Mouse (Mus musculus) CH12F3 (cell line): ENCODE data around the gene Tmem50a.

ENCODE experiments used
- in situ Hi-C: fragments of 300-500 bp; cut with MboI; formaldehyde crosslinking; loops from 2 replicates; pipeline ENCODE4 v1.14.3; 2020; ENCODE audit warnings: low sequenced_read_pairs

Tmem50a gene

GRCm38 (mm10) chr4:134879410-134879981 lies 35.3 kb downstream of the Tmem50a start:
- in situ Hi-C loops, result no loop called here

- in situ Hi-C loops, result no loop called here
Observed at GRCm38 (mm10) chr4:134876171-134876570, 38.7 kb downstream of the Tmem50a start.

GRCm38 (mm10) chr4:134871950-134872349 lies 42.9 kb downstream of the Tmem50a start:
- in situ Hi-C loops, result no loop called here

GRCm38 (mm10) chr4:134871477-134871876 lies 43.3 kb downstream of the Tmem50a start:
- in situ Hi-C loops, result no loop called here

- in situ Hi-C loops, result no loop called here
Observed at GRCm38 (mm10) chr4:134869815-134870375, 44.9 kb downstream of the Tmem50a start.

- in situ Hi-C loops, result no loop called here
Observed at GRCm38 (mm10) chr4:134869068-134869730, 45.6 kb downstream of the Tmem50a start.

DNA sequence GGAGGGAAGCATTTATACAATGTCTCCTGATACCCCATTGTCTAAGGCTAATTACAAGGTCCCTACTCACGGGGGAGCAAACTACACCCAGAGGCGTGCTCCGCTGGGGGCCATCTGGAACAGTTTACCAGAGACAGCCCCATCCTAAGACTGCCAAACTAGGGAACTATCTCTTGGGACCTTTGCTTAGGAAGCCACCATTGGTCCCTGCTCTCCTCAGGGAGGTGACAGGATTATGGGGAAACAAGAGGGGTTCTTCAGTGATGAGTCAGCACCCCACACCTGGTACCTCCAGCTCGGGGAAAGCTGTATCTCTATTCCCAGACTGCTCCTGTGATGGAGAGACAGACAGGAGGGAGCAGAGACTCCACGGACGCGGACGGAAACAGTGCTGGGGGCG lies 46.3 kb downstream of the Tmem50a start:
- in situ Hi-C loops, result no loop called here

- in situ Hi-C loops, result no loop called here
Observed at GRCm38 (mm10) chr4:134868065-134868464, 46.8 kb downstream of the Tmem50a start.

DNA sequence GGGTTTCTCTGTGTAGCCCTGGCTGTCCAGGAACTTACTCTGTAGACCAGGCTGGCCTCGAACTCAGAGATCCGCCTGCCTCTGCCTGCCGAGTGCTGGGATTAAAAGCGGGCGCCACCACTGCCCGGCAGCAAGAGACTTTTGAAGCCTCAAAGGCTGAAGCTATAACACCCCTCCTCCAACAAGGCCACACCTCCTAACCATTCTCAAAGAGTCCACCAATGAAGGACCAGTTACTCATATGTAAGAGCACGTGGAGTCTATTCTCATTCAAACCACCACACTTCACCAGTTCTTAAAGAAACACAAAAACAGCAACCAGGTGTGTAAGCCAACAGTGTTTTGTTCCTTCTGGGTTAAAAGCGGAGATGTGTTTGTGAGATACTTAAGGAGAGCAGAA lies 47.2 kb downstream of the Tmem50a start:
- in situ Hi-C loops, result no loop called here

DNA sequence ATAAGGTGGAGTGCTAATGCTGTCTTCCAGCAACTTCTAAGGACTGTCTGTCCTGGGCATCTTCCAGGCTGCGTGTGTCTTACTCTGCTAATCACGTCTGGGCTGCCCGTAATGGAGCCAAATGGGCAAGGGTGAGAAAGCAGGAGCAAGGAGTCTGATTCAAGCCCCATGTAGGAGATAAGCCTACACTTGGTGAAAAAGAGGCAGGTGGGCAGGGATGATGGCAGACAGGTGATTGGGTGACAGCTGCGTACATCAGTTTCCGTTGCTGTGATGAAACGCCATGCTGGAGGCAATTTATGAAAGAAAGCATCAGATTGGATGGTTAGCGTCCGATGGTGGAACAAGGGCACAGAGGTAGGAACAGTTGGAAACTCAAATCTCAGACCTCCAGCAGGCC lies 47.6 kb downstream of the Tmem50a start:
- in situ Hi-C loops, result no loop called here

GRCm38 (mm10) chr4:134865789-134866188 lies 49.0 kb downstream of the Tmem50a start:
- in situ Hi-C loops, result no loop called here

DNA sequence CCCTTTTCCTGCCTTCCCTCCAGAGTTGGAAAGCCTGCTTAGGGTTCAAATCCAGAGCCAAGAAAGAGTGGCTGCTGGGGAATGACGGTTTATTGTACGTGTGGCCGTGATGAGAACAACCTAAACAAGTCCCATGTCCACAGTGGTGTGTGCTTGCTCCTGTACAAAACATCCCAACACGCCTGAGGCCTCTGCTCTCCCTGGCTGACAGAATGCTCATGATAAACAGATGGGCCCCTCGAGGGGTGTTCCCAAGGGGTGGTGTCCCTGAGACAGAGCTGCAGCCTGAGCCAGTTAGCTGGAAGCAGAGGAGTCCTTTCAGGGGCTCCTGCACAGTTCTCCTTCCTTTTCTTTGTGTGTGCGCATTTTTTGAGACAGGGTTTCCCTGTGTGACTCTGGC lies 49.5 kb downstream of the Tmem50a start:
- in situ Hi-C loops, result no loop called here

DNA sequence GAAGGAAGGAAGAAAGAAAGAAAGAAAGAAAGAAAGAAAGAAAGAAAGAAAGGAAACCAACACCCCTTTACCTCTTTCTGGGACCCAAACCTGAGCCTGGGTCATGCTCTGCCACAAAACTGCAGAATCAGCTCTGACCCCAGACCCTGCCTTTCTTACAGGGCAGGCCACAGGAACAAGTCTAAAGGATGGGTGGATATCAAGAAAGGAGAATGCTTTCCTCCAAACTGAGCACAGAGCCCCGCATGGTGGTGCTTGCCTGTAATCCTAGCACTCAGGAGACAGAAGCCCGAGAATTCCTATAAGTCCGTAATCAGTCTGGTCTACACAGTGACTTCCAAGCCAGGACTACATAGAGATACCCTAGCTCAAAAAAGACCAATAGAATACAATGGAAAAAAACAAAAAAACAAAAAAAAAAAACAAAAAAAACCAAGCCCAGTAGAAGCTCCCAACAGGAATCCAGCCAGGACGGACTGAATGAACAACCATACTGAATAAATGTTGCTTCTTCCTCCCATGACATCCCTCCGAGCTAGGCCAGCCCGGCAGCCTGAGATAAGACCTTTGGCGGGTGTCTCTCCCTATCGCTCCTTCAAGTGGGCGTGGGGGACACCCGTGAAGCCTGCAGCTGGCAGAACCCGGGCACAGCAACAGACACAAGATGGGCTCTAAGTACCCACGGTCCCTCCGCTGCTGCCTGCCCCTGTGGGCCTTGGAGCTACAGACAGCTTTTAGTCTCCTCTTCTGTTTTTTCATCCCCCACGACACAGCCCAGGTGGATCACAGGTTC lies 50.7 kb downstream of the Tmem50a start, which contains the start of gene Rhd:
Gene Rhd (plus strand): TSS at position 600 of the 793 bp plus-strand sequence.
- in situ Hi-C loops, result no loop called here

DNA sequence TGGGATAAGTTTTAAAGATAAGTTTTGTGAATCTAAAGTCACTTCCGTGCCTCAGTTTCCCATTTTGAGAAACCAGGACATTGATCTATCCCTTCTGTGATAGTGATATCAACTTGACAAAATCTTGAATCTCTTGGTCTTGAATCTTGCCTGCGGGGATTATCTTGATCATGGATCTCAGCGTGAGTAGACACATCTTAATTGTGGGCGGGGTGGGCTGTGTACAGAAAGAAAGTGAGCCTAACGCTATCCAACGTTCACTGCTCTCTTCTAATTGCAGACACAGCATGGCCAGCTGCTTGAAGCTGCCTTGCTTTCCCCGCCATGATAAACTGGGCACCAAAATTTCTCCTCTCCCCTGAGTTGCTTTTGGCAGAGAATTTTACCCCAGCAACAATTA lies 51.8 kb downstream of the Tmem50a start:
- in situ Hi-C loops, result no loop called here

- in situ Hi-C loops, result no loop called here
Observed at GRCm38 (mm10) chr4:134861884-134862283, 52.9 kb downstream of the Tmem50a start.

- in situ Hi-C loops, result no loop called here
Observed at GRCm38 (mm10) chr4:134858494-134858893, 56.3 kb downstream of the Tmem50a start.

- in situ Hi-C loops, result no loop called here
Observed at GRCm38 (mm10) chr4:134856501-134856900, 58.3 kb downstream of the Tmem50a start.

DNA sequence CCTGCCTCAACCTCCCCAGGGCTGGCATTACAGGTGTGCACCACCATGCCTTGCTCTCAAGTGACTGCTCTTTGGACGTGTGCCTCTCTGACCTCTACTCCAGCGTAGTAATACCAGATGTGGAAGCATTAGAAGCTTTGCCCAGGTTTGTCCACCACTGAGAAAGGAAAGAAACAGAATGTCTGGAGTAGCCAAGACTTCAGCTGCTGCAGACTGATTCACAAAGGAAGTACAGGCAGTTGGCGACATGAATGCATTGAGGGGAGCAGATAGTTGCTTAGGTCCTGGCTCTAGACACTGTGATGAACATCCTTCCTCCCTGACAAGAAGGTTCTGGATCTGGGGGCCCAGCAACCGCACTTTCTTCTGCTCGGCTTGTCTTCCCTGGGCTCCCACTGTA lies 58.8 kb downstream of the Tmem50a start:
- in situ Hi-C loops, result no loop called here

DNA sequence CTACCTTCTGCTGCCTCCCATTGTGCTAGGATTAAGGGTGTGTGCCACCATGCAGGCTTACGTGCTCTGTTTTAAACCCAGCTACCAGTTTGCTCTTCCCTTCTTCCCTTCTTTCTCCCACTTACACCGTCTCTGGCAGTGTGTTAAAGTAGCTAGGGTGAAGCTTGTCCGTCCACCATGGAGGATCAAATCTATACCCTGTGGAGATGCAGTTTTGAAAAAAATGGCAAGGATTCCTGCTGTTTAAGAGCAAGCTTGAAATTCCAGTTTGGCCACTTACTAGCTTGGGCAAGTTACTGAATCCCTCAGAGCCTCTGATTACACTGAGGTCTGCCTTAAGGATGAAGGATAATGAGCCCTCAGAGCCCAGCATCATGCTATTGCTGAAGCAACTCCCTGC lies 59.5 kb downstream of the Tmem50a start:
- in situ Hi-C loops, result no loop called here

- in situ Hi-C loops, result no loop called here
Observed at GRCm38 (mm10) chr4:134853637-134854485, 61.0 kb downstream of the Tmem50a start.

GRCm38 (mm10) chr4:134853259-134853636 lies 61.6 kb downstream of the Tmem50a start, which contains the start of gene Maco1:
Gene Maco1 (minus strand): TSS chr4:134853345.
- in situ Hi-C loops, result no loop called here
